Mouse (Mus musculus): Measurements from ENCODE around the gene Ttc3. TPM values are rescaled to one million over a fixed set of nuclear protein-coding genes. Genes with fewer than 3 reads are reported as not detected.
"Not testable (repeated sequence)": the region's sequence is repeated elsewhere in the genome, so short reads cannot be mapped to it uniquely, and the experiment has no call there.

Ttc3 gene
- polyA plus RNA-seq, 1 experiment from 2014 or later = 29.6 TPM

DNA sequence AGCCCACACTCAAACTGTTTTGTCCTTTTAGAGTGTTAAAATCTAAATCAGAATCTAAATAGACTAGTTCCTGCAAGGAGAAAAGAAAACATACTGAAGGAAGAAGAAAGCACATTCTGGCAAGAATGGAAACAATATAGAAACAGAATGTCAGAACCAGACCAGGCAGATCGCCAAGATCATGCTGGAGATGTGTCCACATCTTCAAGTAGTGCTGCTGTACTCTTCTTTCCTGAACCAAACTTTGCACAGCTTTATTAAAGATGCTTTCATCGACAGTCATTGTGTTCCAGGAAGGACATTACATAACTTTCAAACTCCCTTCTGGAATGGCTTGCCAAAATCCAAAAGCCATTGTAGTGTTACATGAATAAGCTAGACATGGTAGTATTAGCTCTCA, 66.4 kb downstream of the Ttc3 start:
- Histone ChIP-seq H3K36me3 (peaks cover 68% of the 10 kb centered on the region), H3K9me3 (replicated peaks) (no peaks in the 10 kb centered on the region), H3K4me3 (replicated peaks) (no peak overlapping the region), H3K4me2 (no peak overlapping the region), H3K27me3 (no peaks in the 10 kb centered on the region), H3K9ac (no peak overlapping the region), H3K27ac (no peak overlapping the region), H3K4me1 (replicated peaks) (no peaks in the 10 kb centered on the region)
- ATAC-seq (ENCODE audit: low read depth) (no peak), DNase-seq (no peak)
- WGBS (ENCODE audit: insufficient replicate concordance) = 73% methylated on average over 2 of the region's 2 CpGs

DNA sequence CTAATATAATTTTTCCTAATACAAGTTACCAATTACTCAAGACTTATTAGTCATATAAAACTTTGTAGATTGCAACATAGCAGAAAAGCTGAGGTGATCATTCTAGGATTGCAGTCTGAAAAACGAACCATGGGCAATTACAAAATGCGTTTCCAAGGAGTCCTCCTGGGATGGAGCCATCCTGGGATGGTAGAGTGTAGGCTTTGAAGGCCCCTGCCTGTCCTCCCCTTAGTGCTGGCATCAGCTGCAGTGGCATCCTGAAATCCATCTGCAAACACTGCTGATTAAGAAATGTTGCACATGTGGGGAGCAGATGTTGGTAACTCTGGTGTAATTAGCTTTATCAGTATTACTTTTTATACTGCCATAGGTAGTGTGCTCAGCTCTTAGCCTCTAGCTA, 70.9 kb downstream of the Ttc3 start:
- H3K27me3 ChIP-seq = no peaks in the 10 kb centered on the region
- no peak overlapping the region for H3K27ac ChIP-seq
- H3K4me2 ChIP-seq = no peak overlapping the region
- DNase-seq (no peak), ATAC-seq (ENCODE audit: low read depth) (no peak)
- 64% methylated on average over 2 of the region's 2 CpGs for WGBS (ENCODE audit: insufficient replicate concordance)
- H3K4me1 ChIP-seq (replicated peaks) = no peaks in the 10 kb centered on the region
- H3K36me3 ChIP-seq = peaks cover 58% of the 10 kb centered on the region
- no peaks in the 10 kb centered on the region for H3K9me3 ChIP-seq (replicated peaks)
- no peak overlapping the region for H3K9ac ChIP-seq
- H3K4me3 ChIP-seq (replicated peaks) = no peak overlapping the region

GRCm38 (mm10) chr16:94449151-94449550, 78.7 kb downstream of the Ttc3 start:
- H3K4me3 ChIP-seq (replicated peaks) = no peak overlapping the region
- ATAC-seq (ENCODE audit: low read depth) (peak; percentile 20; the same call in 1 of the 2 replicates), DNase-seq (no peak)
- peaks cover 5% of the 10 kb centered on the region; the same call in 1 of the 2 replicates for H3K4me1 ChIP-seq (replicated peaks)
- H3K4me2 ChIP-seq = no peak overlapping the region
- peaks cover 51% of the 10 kb centered on the region for H3K36me3 ChIP-seq
- no peaks in the 10 kb centered on the region for H3K9me3 ChIP-seq (replicated peaks)
- H3K9ac ChIP-seq = no peak overlapping the region
- WGBS (ENCODE audit: insufficient replicate concordance) = 68% methylated on average over 8 of the region's 8 CpGs
- H3K27me3 ChIP-seq = no peaks in the 10 kb centered on the region
- H3K27ac ChIP-seq = peak overlapping the region; percentile 27; the same call in 1 of the 2 replicates

DNA sequence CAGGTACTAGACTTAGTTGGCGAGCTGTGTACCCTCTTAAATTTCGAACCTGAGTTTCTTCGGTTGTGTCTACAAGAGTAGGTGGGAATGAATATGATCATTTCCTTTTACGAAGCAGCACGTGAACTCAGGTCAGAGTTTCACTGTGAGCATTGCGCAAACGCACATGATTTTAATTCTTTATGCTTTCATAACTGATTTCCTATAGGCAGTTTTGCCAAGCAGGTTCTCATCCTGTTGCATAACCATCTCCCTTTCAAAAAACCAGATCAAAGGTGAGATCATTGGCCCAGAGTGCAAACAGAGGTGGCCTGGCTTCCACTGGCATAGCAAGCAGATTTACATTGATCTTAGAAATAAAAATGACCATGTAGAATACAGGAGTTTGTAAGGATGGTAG, 79.2 kb downstream of the Ttc3 start:
- Histone ChIP-seq H3K27ac (peak overlapping the region; percentile 27; the same call in 1 of the 2 replicates), H3K4me1 (replicated peaks) (peaks cover 5% of the 10 kb centered on the region; the same call in 1 of the 2 replicates), H3K9me3 (replicated peaks) (no peaks in the 10 kb centered on the region), H3K27me3 (no peaks in the 10 kb centered on the region), H3K36me3 (peaks cover 54% of the 10 kb centered on the region), H3K4me2 (no peak overlapping the region), H3K4me3 (replicated peaks) (no peak overlapping the region), H3K9ac (no peak overlapping the region)
- WGBS (ENCODE audit: insufficient replicate concordance) = 84% methylated on average over 7 of the region's 7 CpGs
- DNase-seq = no peak
- no peak for ATAC-seq (ENCODE audit: low read depth)

DNA sequence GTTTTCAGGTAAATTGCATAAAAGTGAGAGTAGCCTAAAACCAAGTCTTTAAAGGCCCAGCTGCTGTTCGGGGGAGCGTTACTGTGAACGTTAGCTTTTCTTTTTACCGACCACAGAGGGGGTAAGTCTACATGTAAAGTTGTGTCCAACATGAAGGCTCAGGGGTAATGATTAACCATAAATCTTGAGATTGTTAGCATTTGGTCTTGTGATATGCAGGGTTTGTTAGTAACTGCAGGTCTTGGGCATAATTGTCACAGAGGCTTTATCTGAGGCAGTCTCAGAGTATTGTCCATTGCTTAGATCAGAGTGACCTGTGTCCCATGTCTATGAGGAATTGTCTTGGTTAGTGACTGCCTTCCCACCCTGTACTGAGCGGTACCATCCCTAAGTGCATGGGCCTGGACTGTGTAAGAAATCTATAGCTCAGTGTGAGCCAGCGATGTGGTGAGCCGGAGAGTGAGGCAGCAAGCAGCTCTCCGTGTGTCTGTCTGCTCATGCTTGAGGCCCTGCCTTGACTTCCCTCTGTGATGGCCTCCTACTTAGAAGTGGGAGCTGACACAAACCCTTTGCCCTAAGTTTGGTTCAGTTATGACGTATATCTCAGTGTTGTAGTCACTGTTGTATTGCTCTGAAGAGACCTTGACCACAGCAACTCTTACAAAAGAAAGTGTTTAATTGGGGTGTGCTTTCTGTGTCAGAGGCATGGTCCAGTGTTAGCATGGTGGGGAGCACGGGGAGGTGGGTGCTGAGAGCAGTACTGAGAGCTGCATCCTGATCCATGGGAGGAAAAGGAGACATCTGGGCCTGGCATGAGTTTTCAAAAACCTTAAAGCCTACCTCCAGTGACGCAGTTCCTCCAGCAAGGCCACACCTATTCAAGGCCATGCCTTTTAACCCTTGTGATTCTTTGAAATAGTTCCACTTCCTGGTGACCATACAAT, 81.4 kb downstream of the Ttc3 start:
- WGBS (ENCODE audit: insufficient replicate concordance) = 79% methylated on average over 11 of the region's 11 CpGs
- Histone ChIP-seq H3K4me1 (replicated peaks) (peaks cover 5% of the 10 kb centered on the region; the same call in 1 of the 2 replicates), H3K27ac (no peak overlapping the region), H3K4me3 (replicated peaks) (no peak overlapping the region), H3K9me3 (replicated peaks) (no peaks in the 10 kb centered on the region), H3K9ac (no peak overlapping the region), H3K27me3 (no peaks in the 10 kb centered on the region), H3K4me2 (no peak overlapping the region), H3K36me3 (peaks cover 65% of the 10 kb centered on the region)
- DNase-seq (no peak), ATAC-seq (ENCODE audit: low read depth) (no peak)

DNA sequence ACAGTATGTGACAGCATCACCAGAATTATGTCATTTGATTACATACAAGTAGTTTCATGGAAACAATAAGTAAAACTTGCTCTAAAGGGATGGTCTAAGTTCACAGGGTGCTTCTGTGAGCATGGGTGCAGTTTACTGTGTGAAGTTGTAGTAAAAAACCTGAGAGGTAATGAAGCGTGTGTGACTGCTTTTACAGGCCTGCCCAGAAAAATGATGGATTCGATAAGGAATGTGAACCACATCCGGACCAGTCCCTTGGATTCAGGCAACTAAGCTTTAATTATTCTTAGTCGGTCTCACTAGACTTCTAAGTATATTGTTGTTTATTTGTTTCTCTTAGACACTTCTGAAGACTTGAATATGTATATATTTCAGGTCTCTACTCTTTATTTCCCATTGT, 82.3 kb downstream of the Ttc3 start:
- H3K27ac ChIP-seq = no peak overlapping the region
- WGBS (ENCODE audit: insufficient replicate concordance) = 73% methylated on average over 4 of the region's 4 CpGs
- H3K4me3 ChIP-seq (replicated peaks) = no peak overlapping the region
- no peaks in the 10 kb centered on the region for H3K9me3 ChIP-seq (replicated peaks)
- peaks cover 65% of the 10 kb centered on the region for H3K36me3 ChIP-seq
- H3K4me2 ChIP-seq = no peak overlapping the region
- ATAC-seq (ENCODE audit: low read depth) = no peak
- no peak overlapping the region for H3K9ac ChIP-seq
- H3K4me1 ChIP-seq (replicated peaks) = peaks cover 5% of the 10 kb centered on the region; the same call in 1 of the 2 replicates
- no peaks in the 10 kb centered on the region for H3K27me3 ChIP-seq
- no peak for DNase-seq

GRCm38 (mm10) chr16:94454146-94454545, 83.7 kb downstream of the Ttc3 start:
- DNase-seq (no peak), ATAC-seq (ENCODE audit: low read depth) (no peak)
- Histone ChIP-seq H3K27me3 (no peaks in the 10 kb centered on the region), H3K36me3 (peaks cover 62% of the 10 kb centered on the region), H3K9me3 (replicated peaks) (no peaks in the 10 kb centered on the region), H3K4me2 (no peak overlapping the region), H3K27ac (no peak overlapping the region), H3K9ac (no peak overlapping the region), H3K4me1 (replicated peaks) (peaks cover 5% of the 10 kb centered on the region; the same call in 1 of the 2 replicates), H3K4me3 (replicated peaks) (no peak overlapping the region)
- 71% methylated on average over 4 of the region's 4 CpGs for WGBS (ENCODE audit: insufficient replicate concordance)

DNA sequence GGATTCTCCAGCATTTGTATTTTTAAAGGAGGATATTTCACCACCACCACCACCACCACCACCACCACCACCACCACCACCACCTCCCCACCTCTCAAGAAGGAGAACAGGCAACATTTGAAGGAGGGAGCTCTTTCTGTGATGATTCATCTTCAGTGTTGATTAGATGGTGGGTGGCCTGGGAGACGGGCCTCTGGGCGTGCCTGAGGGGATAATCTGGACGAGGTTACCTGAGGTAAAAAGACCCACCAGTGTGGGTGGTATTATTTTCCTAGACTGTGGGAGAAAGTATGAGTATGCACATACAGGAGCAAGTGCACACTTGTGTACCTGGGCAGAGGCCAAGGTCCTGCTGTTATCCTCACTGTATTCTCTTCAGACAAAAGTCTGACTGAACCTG, 93.6 kb downstream of the Ttc3 start:
- no peaks in the 10 kb centered on the region for H3K9me3 ChIP-seq (replicated peaks)
- H3K4me1 ChIP-seq (replicated peaks) = no peaks in the 10 kb centered on the region
- H3K27me3 ChIP-seq = no peaks in the 10 kb centered on the region
- H3K36me3 ChIP-seq = peaks cover 79% of the 10 kb centered on the region
- H3K4me3 ChIP-seq (replicated peaks) = no peak overlapping the region
- no peak overlapping the region for H3K27ac ChIP-seq
- ATAC-seq (ENCODE audit: low read depth) (no peak), DNase-seq (no peak)
- H3K9ac ChIP-seq = no peak overlapping the region
- no peak overlapping the region for H3K4me2 ChIP-seq
- WGBS (ENCODE audit: insufficient replicate concordance) = 76% methylated on average over 3 of the region's 3 CpGs

DNA sequence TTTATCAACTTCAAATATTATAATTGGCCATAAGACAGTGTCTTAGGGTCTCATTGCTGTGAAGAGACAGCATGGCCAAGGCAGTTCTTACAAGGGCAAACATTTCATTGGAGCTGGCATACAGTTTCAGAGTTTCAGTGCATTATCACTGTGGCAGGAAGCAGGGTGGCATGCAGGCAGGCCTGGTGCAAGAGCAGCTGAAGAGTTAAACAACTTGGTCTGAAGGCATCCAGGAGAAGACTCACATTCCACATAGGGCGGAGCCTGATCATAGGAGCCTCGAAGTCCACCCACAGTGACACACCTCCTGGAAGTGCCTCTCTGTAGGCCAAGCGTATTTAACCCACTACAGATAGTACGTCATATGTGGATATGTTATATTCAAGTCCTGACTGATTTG, 95.5 kb downstream of the Ttc3 start:
- H3K9me3 ChIP-seq (replicated peaks) = no peaks in the 10 kb centered on the region
- no peak for DNase-seq
- H3K4me3 ChIP-seq (replicated peaks) = no peak overlapping the region
- no peaks in the 10 kb centered on the region for H3K27me3 ChIP-seq
- H3K27ac ChIP-seq = no peak overlapping the region
- 70% methylated on average over 4 of the region's 4 CpGs for WGBS (ENCODE audit: insufficient replicate concordance)
- no peaks in the 10 kb centered on the region for H3K4me1 ChIP-seq (replicated peaks)
- H3K36me3 ChIP-seq = peaks cover 67% of the 10 kb centered on the region
- ATAC-seq (ENCODE audit: low read depth) = no peak
- H3K9ac ChIP-seq = no peak overlapping the region
- no peak overlapping the region for H3K4me2 ChIP-seq

DNA sequence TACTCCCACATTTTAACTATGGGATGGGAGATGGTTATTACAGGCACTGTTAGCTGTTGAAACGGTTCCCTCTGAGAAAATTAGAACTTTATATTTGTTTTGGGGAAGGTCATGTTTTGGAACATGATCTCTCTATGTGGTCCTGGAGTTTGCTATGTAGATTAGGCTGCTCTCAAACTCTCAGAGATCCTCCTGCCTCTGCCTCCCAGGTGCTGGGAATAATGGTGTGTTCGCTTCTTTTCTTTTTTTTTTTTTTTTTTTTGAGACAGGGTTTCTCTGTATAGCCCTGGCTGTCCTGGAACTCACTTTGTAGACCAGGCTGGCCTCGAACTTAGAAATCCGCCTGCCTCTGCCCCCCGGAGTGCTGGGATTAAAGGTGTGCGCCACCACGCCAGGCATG, 95.9 kb downstream of the Ttc3 start:
- H3K4me1 ChIP-seq (replicated peaks); H3K4me3 ChIP-seq (replicated peaks); DNase-seq; H3K4me2 ChIP-seq; H3K9me3 ChIP-seq (replicated peaks); ATAC-seq (ENCODE audit: low read depth); H3K9ac ChIP-seq; H3K27me3 ChIP-seq; H3K27ac ChIP-seq: not testable (repeated sequence)
- 77% methylated on average over 7 of the region's 7 CpGs for WGBS (ENCODE audit: insufficient replicate concordance)
- peaks cover 63% of the 10 kb centered on the region for H3K36me3 ChIP-seq

GRCm38 (mm10) chr16:94467337-94468055, 97.1 kb downstream of the Ttc3 start:
- Histone ChIP-seq H3K9ac (no peak overlapping the region), H3K4me2 (no peak overlapping the region), H3K27ac (no peak overlapping the region), H3K36me3 (peaks cover 51% of the 10 kb centered on the region), H3K4me3 (replicated peaks) (no peak overlapping the region), H3K27me3 (no peaks in the 10 kb centered on the region), H3K4me1 (replicated peaks) (no peaks in the 10 kb centered on the region), H3K9me3 (replicated peaks) (no peaks in the 10 kb centered on the region)
- 75% methylated on average over 11 of the region's 11 CpGs for WGBS (ENCODE audit: insufficient replicate concordance)
- DNase-seq (no peak), ATAC-seq (ENCODE audit: low read depth) (no peak)
